Mouse (Mus musculus) hindbrain, embryonic 11.5 days (tissue): Measurements from ENCODE around the gene Etv6. TPM values are rescaled to one million over a fixed set of nuclear protein-coding genes. Genes with fewer than 3 reads are reported as not detected.

Source experiments
- ATAC-seq: fragments of 200-750 bp; cut with Nextera tagmentation; 2 replicates; pipeline ENCODE4 v1.8.0; 2017; ENCODE audit warnings: mild to moderate bottlenecking, moderate TSS enrichment, moderate library complexity; ENCODE audit not compliant: low FRiP score
- DNase-seq: peaks from one replicate; pipeline ENCODE4 v3.0.0-alpha.2; 2015; ENCODE audit warnings: low spot score
- H3K27ac ChIP-seq: fragments of 300-500 bp; sonication (generic); 2 replicates; pipeline ENCODE4 v1.5.1; 2014; ENCODE audit warnings: mild to moderate bottlenecking, low read depth, low read length
- H3K27me3 ChIP-seq: fragments of 300-500 bp; sonication (generic); 2 replicates; pipeline ENCODE4 v1.6.1; 2014; ENCODE audit warnings: mild to moderate bottlenecking, low read length, moderate library complexity, mixed read lengths; ENCODE audit not compliant: control insufficient read depth, insufficient read depth
- H3K36me3 ChIP-seq: fragments of 300-500 bp; sonication (generic); 2 replicates; pipeline ENCODE4 v1.6.1; 2014; ENCODE audit warnings: mild to moderate bottlenecking, low read length, moderate library complexity, mixed read lengths; ENCODE audit not compliant: control insufficient read depth, insufficient read depth
- H3K4me1 ChIP-seq: fragments of 300-500 bp; sonication (generic); replicated peaks from 2 replicates; pipeline ENCODE4 v1.6.1; 2014; ENCODE audit warnings: low read length, mixed read lengths; ENCODE audit not compliant: control insufficient read depth, insufficient read depth
- H3K4me2 ChIP-seq: fragments of 300-500 bp; sonication (generic); replicated peaks from 2 replicates; pipeline ENCODE4 v1.6.1; 2014; ENCODE audit warnings: mild to moderate bottlenecking, low read depth, low read length
- H3K4me3 ChIP-seq: fragments of 300-500 bp; sonication (generic); 2 replicates; pipeline ENCODE4 v1.5.1; 2014; ENCODE audit warnings: low read depth, low read length
- H3K9ac ChIP-seq: fragments of 300-500 bp; sonication (generic); 2 replicates; pipeline ENCODE4 v1.6.1; 2014; ENCODE audit warnings: low read depth, low read length
- H3K9me3 ChIP-seq: fragments of 300-500 bp; sonication (generic); 2 replicates; pipeline ENCODE4 v1.6.1; 2016; ENCODE audit warnings: low read length; ENCODE audit not compliant: control insufficient read depth
- WGBS: fragments of 180-500 bp; shearing (Covaris S2); extraction: QIAGEN DNeasy Blood & Tissue Kit; methylation state at CpG from one replicate; pipeline ENCODE4 v1.1.7; 2014; 5-methylcytosine and 5-hydroxymethylcytosine counted together
- polyA plus RNA-seq: library from polyadenylated mRNA; unstranded; fragments of >200 nt; fragmentation: Nextera tagmentation; extraction: Ambion mirVana; gene quantifications from 2 replicates; pipeline ENCODE4 v1.2.1, GENCODE M21; 2014

The Etv6 gene
- polyA plus RNA-seq, 1 experiment from 2014 or later, result 13.0 TPM

DNA sequence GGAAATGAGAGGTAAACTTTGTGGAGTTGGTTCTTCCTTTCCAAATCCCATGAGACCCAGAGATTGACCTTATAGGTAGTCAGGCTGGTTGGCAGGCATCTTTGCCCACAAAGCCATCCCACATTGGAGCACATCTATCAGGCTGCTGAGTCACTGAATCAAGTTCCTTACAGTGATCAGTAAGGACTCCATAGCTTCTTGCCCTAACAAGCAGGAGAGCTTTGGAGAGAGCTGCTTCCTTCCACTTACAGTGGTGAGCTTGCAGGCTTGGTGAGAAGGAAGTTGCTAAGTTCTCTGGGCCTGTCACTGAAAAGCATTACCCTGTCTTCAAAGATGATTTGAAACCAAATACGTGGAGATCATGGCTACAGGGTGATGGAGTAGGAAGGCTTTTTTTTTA, 66.9 kb downstream of the Etv6 start:
- DNase-seq (no peak), ATAC-seq (no peak)
- 77% methylated on average over 1 of the region's 1 CpGs for WGBS
- Histone ChIP-seq H3K9ac (no peak overlapping the region), H3K4me2 (no peak overlapping the region), H3K9me3 (no peaks in the 10 kb centered on the region), H3K27ac (no peak overlapping the region), H3K36me3 (no peaks in the 10 kb centered on the region), H3K4me1 (no peaks in the 10 kb centered on the region), H3K4me3 (no peak overlapping the region), H3K27me3 (no peaks in the 10 kb centered on the region)

DNA sequence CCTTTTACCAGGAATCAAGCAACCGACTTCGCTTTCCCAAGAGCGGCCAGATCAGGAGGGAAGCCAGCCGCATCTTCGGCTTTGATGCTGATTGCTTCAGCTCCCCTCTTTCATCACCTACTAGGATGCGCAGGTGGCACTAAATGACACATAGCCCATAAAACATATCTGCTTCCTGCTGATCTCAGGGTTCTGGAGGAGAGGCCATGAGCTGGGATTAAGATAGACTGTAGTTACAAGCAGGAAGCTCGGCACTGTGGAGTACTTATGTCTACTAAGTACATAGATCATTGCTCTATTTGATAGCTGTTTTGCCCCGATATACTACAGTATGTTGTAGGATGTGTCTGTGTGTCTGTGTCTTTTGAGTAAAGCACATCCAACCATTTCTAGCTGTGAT, 68.0 kb downstream of the Etv6 start:
- Histone ChIP-seq H3K9ac (no peak overlapping the region), H3K4me2 (no peak overlapping the region), H3K4me1 (no peaks in the 10 kb centered on the region), H3K27ac (no peak overlapping the region), H3K27me3 (no peaks in the 10 kb centered on the region), H3K9me3 (no peaks in the 10 kb centered on the region), H3K4me3 (no peak overlapping the region), H3K36me3 (no peaks in the 10 kb centered on the region)
- DNase-seq, result no peak
- 93% methylated on average over 8 of the region's 8 CpGs for WGBS
- no peak for ATAC-seq

- no peaks in the 10 kb centered on the region for H3K4me1 ChIP-seq
- no peaks in the 10 kb centered on the region for H3K27me3 ChIP-seq
- no peak overlapping the region for H3K4me3 ChIP-seq
- no peak overlapping the region for H3K9ac ChIP-seq
- no peak overlapping the region for H3K4me2 ChIP-seq
- no peaks in the 10 kb centered on the region for H3K36me3 ChIP-seq
- no peak for DNase-seq
- no peaks in the 10 kb centered on the region for H3K9me3 ChIP-seq
- ATAC-seq, result no peak
- 87% methylated on average over 15 of the region's 15 CpGs for WGBS
- H3K27ac ChIP-seq, result no peak overlapping the region
Measured at GRCm38 (mm10) chr6:134105514-134106201, 70.2 kb downstream of the Etv6 start.

GRCm38 (mm10) chr6:134107696-134108095, 72.2 kb downstream of the Etv6 start:
- H3K9ac ChIP-seq, result no peak overlapping the region
- no peak overlapping the region for H3K4me3 ChIP-seq
- no peaks in the 10 kb centered on the region for H3K36me3 ChIP-seq
- no peaks in the 10 kb centered on the region for H3K27me3 ChIP-seq
- no peak overlapping the region for H3K4me2 ChIP-seq
- no peaks in the 10 kb centered on the region for H3K9me3 ChIP-seq
- H3K4me1 ChIP-seq, result no peaks in the 10 kb centered on the region
- H3K27ac ChIP-seq, result no peak overlapping the region
- ATAC-seq, result no peak
- no peak for DNase-seq
- 93% methylated on average over 7 of the region's 7 CpGs for WGBS

DNA sequence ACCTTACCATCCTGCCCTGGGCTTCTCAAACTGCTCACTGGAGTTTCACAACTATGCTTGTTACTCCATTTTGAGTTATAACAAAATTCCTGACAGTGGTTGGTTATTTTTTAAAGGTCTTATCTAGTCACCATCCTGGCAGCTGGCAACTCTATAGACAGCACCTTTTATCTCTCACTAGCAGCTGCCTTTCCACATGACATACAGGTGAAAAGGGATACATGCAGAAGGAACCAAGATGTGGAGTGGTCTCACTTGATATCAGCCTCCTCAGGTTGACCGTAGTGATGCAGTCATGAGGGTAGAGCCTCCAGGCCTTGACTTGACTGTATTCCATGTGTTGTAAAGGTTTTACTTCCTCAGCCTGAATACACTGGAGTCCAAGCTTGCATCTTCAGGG, 74.2 kb downstream of the Etv6 start:
- Histone ChIP-seq H3K9me3 (no peaks in the 10 kb centered on the region), H3K36me3 (no peaks in the 10 kb centered on the region), H3K9ac (no peak overlapping the region), H3K4me3 (no peak overlapping the region), H3K4me1 (no peaks in the 10 kb centered on the region), H3K27me3 (no peaks in the 10 kb centered on the region), H3K4me2 (no peak overlapping the region), H3K27ac (no peak overlapping the region)
- no peak for ATAC-seq
- 88% methylated on average over 1 of the region's 1 CpGs for WGBS
- DNase-seq, result no peak

DNA sequence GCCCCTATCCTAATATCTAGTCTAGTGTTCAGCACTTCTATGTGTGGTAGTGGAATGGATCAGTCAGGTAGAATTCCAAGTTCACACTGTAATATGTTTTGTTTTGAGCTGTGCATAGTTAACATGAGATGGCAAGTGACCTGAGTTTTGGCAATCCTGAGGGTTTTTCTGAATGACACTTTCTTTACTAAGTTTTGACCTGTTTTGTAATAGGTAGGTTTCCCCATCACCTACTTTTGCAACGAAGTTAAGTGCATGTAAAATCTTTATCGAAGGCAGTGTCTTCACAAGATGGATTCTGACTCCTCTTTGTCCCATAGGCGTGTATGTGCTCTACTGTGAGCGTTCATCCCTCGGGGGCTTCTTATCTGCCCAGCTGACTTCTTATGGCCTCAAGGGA, 74.7 kb downstream of the Etv6 start:
- 96% methylated on average over 5 of the region's 5 CpGs for WGBS
- H3K9me3 ChIP-seq, result no peaks in the 10 kb centered on the region
- no peak for DNase-seq
- H3K4me2 ChIP-seq, result no peak overlapping the region
- H3K27ac ChIP-seq, result no peak overlapping the region
- H3K9ac ChIP-seq, result no peak overlapping the region
- H3K27me3 ChIP-seq, result no peaks in the 10 kb centered on the region
- no peaks in the 10 kb centered on the region for H3K36me3 ChIP-seq
- H3K4me3 ChIP-seq, result no peak overlapping the region
- H3K4me1 ChIP-seq, result no peaks in the 10 kb centered on the region
- no peak for ATAC-seq

GRCm38 (mm10) chr6:134111599-134111998, 76.1 kb downstream of the Etv6 start:
- no peaks in the 10 kb centered on the region for H3K9me3 ChIP-seq
- no peak overlapping the region for H3K4me3 ChIP-seq
- no peak overlapping the region for H3K4me2 ChIP-seq
- H3K36me3 ChIP-seq, result no peaks in the 10 kb centered on the region
- H3K9ac ChIP-seq, result no peak overlapping the region
- no peak overlapping the region for H3K27ac ChIP-seq
- WGBS, result 94% methylated on average over 8 of the region's 8 CpGs
- DNase-seq (no peak), ATAC-seq (no peak)
- H3K27me3 ChIP-seq, result no peaks in the 10 kb centered on the region
- H3K4me1 ChIP-seq, result no peaks in the 10 kb centered on the region

GRCm38 (mm10) chr6:134112753-134113152, 77.3 kb downstream of the Etv6 start:
- DNase-seq (no peak), ATAC-seq (no peak)
- Histone ChIP-seq H3K4me3 (no peak overlapping the region), H3K27me3 (no peaks in the 10 kb centered on the region), H3K9ac (no peak overlapping the region), H3K4me2 (no peak overlapping the region), H3K27ac (no peak overlapping the region), H3K4me1 (no peaks in the 10 kb centered on the region), H3K9me3 (no peaks in the 10 kb centered on the region), H3K36me3 (no peaks in the 10 kb centered on the region)
- 97% methylated on average over 8 of the region's 8 CpGs for WGBS

DNA sequence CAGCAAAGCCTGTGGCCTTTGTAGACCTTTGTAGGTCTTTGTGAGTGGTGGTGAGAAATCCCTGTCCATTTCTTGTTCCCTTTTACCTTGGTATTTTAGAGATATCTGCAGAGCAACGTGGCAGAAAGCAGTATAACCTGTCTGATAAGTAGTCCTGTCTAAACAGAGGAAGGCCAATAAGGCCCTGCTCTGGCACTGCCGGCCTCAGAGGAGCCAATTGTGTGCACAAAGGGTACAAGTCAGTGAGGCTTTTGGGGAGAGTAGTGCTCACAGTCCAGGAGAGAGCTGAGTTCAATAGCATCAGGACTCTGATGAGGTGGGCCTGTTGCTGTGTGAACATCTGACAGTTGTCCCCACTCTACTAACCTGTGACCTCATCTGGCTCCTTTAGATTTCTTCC, 77.7 kb downstream of the Etv6 start:
- 83% methylated on average over 2 of the region's 2 CpGs for WGBS
- Histone ChIP-seq H3K9me3 (no peaks in the 10 kb centered on the region), H3K27ac (no peak overlapping the region), H3K27me3 (no peaks in the 10 kb centered on the region), H3K4me2 (no peak overlapping the region), H3K4me3 (no peak overlapping the region), H3K9ac (no peak overlapping the region), H3K4me1 (no peaks in the 10 kb centered on the region), H3K36me3 (no peaks in the 10 kb centered on the region)
- no peak for DNase-seq
- ATAC-seq, result no peak
